Mouse (Mus musculus) intestine, embryonic 14.5 days (tissue): ENCODE measurements around the gene Bbs9. TPM values are rescaled to one million over a fixed set of nuclear protein-coding genes. Genes with fewer than 3 reads are reported as not detected.

Experiments used
- ATAC-seq: fragments of 200-750 bp; cut with Nextera tagmentation; replicated peaks from 2 replicates; pipeline ENCODE4 v1.8.0; 2017; ENCODE audit warnings: low read depth, moderate number of reproducible peaks, moderate TSS enrichment, moderate library complexity; ENCODE audit not compliant: low FRiP score, low TSS enrichment
- DNase-seq: peaks from one replicate; pipeline ENCODE4 v3.0.0-alpha.2; 2018; ENCODE audit warnings: low spot score
- H3K27ac ChIP-seq: fragments of 300-500 bp; sonication (generic); 2 replicates; pipeline ENCODE4 v1.5.1; 2014; ENCODE audit warnings: low read depth, mild to moderate bottlenecking, control low read depth
- H3K27me3 ChIP-seq: fragments of 300-500 bp; sonication (generic); replicated peaks from 2 replicates; pipeline ENCODE4 v1.6.1; 2014; ENCODE audit warnings: low read length, control low read depth; ENCODE audit not compliant: control insufficient read depth, insufficient read depth
- H3K36me3 ChIP-seq: fragments of 300-500 bp; sonication (generic); 2 replicates; pipeline ENCODE4 v1.6.1; 2014; ENCODE audit warnings: low read length, control low read depth; ENCODE audit not compliant: control insufficient read depth, insufficient read depth
- H3K4me1 ChIP-seq: fragments of 300-500 bp; sonication (generic); replicated peaks from 2 replicates; pipeline ENCODE4 v1.6.1; 2014; ENCODE audit warnings: low read length, control low read depth, mixed read lengths; ENCODE audit not compliant: control insufficient read depth, insufficient read depth
- H3K4me2 ChIP-seq: fragments of 300-500 bp; sonication (generic); 2 replicates; pipeline ENCODE4 v1.6.1; 2014; ENCODE audit warnings: low read length
- H3K4me3 ChIP-seq: fragments of 300-500 bp; sonication (generic); 2 replicates; pipeline ENCODE4 v1.5.1; 2014; ENCODE audit warnings: low read depth, low read length, control low read depth, mixed read lengths
- H3K9ac ChIP-seq: fragments of 300-500 bp; sonication (generic); 2 replicates; pipeline ENCODE4 v1.6.1; 2014; ENCODE audit warnings: mild to moderate bottlenecking, low read length
- H3K9me3 ChIP-seq: fragments of 300-500 bp; sonication (generic); 2 replicates; pipeline ENCODE4 v1.6.1; 2016; ENCODE audit warnings: low read length, control low read depth; ENCODE audit not compliant: control insufficient read depth
- WGBS: fragments of 180-500 bp; shearing (Covaris S2); extraction: QIAGEN DNeasy Blood & Tissue Kit; methylation state at CpG from one replicate; pipeline ENCODE4 v1.1.7; 2014; 5-methylcytosine and 5-hydroxymethylcytosine counted together
- polyA plus RNA-seq: library from polyadenylated mRNA; unstranded; fragments of >200 nt; fragmentation: Nextera tagmentation; extraction: Ambion mirVana; gene quantifications from 2 replicates; pipeline ENCODE4 v1.2.1, GENCODE M21; 2014

Bbs9 gene
- polyA plus RNA-seq, 1 experiment from 2014 or later: 14.2 TPM

- H3K4me2 ChIP-seq: no peak overlapping the region
- H3K9me3 ChIP-seq: peaks cover 3% of the 10 kb centered on the region; the same call in 1 of the 2 replicates
- no peak overlapping the region for H3K27ac ChIP-seq
- H3K27me3 ChIP-seq: no peaks in the 10 kb centered on the region
- no peak for ATAC-seq
- no peaks in the 10 kb centered on the region for H3K4me1 ChIP-seq
- no peak overlapping the region for H3K4me3 ChIP-seq
- 90% methylated on average over 6 of the region's 6 CpGs for WGBS
- no peak for DNase-seq
- H3K9ac ChIP-seq: no peak overlapping the region
- no peaks in the 10 kb centered on the region for H3K36me3 ChIP-seq
These were observed 137.8 kb downstream of the Bbs9 start for GRCm38 (mm10) chr9:22613271-22613824.

GRCm38 (mm10) chr9:22619245-22619644 is 143.7 kb downstream of the Bbs9 start:
- peaks cover 3% of the 10 kb centered on the region; the same call in 1 of the 2 replicates for H3K9me3 ChIP-seq
- H3K4me1 ChIP-seq: no peaks in the 10 kb centered on the region
- no peak overlapping the region for H3K4me3 ChIP-seq
- 84% methylated on average over 1 of the region's 1 CpGs for WGBS
- H3K4me2 ChIP-seq: no peak overlapping the region
- no peak overlapping the region for H3K27ac ChIP-seq
- no peaks in the 10 kb centered on the region for H3K27me3 ChIP-seq
- ATAC-seq (no peak), DNase-seq (no peak)
- H3K36me3 ChIP-seq: no peaks in the 10 kb centered on the region
- no peak overlapping the region for H3K9ac ChIP-seq

- H3K36me3 ChIP-seq: no peaks in the 10 kb centered on the region
- H3K9me3 ChIP-seq: no peaks in the 10 kb centered on the region
- H3K4me1 ChIP-seq: no peaks in the 10 kb centered on the region
- no peak overlapping the region for H3K4me2 ChIP-seq
- H3K27me3 ChIP-seq: no peaks in the 10 kb centered on the region
- H3K9ac ChIP-seq: no peak overlapping the region
- DNase-seq (no peak), ATAC-seq (no peak)
- H3K4me3 ChIP-seq: no peak overlapping the region
- H3K27ac ChIP-seq: no peak overlapping the region
- 66% methylated on average over 9 of the region's 9 CpGs for WGBS
These were observed 149.5 kb downstream of the Bbs9 start for GRCm38 (mm10) chr9:22624966-22625365.

GRCm38 (mm10) chr9:22626014-22626413 is 150.5 kb downstream of the Bbs9 start:
- 91% methylated on average over 3 of the region's 3 CpGs for WGBS
- Histone ChIP-seq H3K9ac (no peak overlapping the region), H3K36me3 (no peaks in the 10 kb centered on the region), H3K4me1 (no peaks in the 10 kb centered on the region), H3K27ac (no peak overlapping the region), H3K4me3 (no peak overlapping the region), H3K9me3 (no peaks in the 10 kb centered on the region), H3K4me2 (no peak overlapping the region), H3K27me3 (no peaks in the 10 kb centered on the region)
- DNase-seq (no peak), ATAC-seq (no peak)

- H3K4me1 ChIP-seq: no peaks in the 10 kb centered on the region
These were observed 152.4 kb downstream of the Bbs9 start for GRCm38 (mm10) chr9:22627912-22628311.

DNA sequence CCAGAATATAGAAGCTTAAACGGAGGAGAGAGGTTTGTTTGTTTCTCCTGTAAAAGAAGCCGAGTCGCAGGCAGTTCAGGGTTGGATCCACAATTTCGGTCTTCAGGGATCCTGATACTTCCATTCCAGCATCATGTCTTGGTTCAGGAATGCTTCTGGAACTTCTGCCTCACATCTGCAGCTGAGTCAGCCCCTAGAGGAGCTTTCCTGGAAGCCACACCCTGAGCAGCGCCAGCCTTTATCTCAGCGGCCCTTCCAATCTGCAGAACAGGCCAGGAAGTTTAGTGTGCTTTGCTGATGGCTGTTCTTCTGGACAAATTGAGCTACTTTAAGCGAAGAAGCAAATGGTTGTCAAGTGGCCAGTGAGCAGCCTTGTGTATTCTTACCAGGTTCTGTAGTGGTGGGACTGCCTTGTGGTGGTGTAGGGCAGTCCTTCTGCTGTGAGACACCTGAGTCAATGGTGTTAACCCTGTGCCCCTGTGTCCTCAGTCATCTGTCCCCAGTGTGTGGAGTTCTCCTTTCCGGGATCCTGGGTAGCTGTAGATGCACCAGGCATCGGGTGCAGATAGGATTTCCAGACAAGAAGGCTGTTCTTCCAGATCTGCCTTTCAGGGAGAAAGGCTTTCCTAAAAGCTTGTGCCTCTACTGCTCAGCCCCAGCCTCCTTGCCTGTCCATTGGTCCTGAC is 157.4 kb downstream of the Bbs9 start:
- DNase-seq (no peak), ATAC-seq (no peak)
- 85% methylated on average over 9 of the region's 9 CpGs for WGBS
- Histone ChIP-seq H3K4me1 (no peaks in the 10 kb centered on the region), H3K4me3 (no peak overlapping the region), H3K27me3 (no peaks in the 10 kb centered on the region), H3K36me3 (no peaks in the 10 kb centered on the region), H3K27ac (no peak overlapping the region), H3K9ac (no peak overlapping the region), H3K4me2 (no peak overlapping the region), H3K9me3 (0 out of 2 replicates have a peak, but pooled peaks cover 3% of the 10 kb centered on the region)

More at GRCm38 (mm10) chr9:22627912-22628311, 152.4 kb downstream of the Bbs9 start:
- Histone ChIP-seq H3K4me2 (no peak overlapping the region), H3K4me3 (no peak overlapping the region), H3K9me3 (no peaks in the 10 kb centered on the region), H3K36me3 (no peaks in the 10 kb centered on the region), H3K27ac (no peak overlapping the region), H3K27me3 (no peaks in the 10 kb centered on the region), H3K9ac (no peak overlapping the region)
- ATAC-seq: no peak
- DNase-seq: no peak
- 37% methylated on average over 3 of the region's 3 CpGs for WGBS

DNA sequence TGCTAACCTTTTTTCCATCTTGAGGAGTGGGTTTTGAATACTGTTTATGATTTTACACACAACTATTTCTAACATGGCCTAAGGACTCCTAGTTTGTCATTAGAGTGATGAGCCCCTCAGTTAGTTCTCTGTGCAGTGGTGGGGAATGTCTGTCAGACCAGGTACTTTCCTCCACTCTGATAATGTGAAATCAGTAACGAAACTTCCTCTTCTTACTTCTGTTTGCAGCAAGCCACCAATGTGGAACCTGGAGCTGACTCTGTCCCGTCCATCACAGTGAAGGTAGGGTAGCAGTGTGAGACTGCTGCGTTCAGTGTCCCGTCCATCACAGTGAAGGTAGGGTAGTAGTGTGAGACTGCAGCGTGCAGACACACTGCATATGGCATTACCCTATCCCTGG is 163.0 kb downstream of the Bbs9 start:
- no peak overlapping the region for H3K9ac ChIP-seq
- no peak overlapping the region for H3K4me3 ChIP-seq
- H3K27ac ChIP-seq: no peak overlapping the region
- no peaks in the 10 kb centered on the region for H3K27me3 ChIP-seq
- 93% methylated on average over 5 of the region's 5 CpGs for WGBS
- no peaks in the 10 kb centered on the region for H3K4me1 ChIP-seq
- no peaks in the 10 kb centered on the region for H3K36me3 ChIP-seq
- H3K9me3 ChIP-seq: 0 out of 2 replicates have a peak, but pooled peaks cover 3% of the 10 kb centered on the region
- no peak overlapping the region for H3K4me2 ChIP-seq
- DNase-seq (no peak), ATAC-seq (no peak)

DNA sequence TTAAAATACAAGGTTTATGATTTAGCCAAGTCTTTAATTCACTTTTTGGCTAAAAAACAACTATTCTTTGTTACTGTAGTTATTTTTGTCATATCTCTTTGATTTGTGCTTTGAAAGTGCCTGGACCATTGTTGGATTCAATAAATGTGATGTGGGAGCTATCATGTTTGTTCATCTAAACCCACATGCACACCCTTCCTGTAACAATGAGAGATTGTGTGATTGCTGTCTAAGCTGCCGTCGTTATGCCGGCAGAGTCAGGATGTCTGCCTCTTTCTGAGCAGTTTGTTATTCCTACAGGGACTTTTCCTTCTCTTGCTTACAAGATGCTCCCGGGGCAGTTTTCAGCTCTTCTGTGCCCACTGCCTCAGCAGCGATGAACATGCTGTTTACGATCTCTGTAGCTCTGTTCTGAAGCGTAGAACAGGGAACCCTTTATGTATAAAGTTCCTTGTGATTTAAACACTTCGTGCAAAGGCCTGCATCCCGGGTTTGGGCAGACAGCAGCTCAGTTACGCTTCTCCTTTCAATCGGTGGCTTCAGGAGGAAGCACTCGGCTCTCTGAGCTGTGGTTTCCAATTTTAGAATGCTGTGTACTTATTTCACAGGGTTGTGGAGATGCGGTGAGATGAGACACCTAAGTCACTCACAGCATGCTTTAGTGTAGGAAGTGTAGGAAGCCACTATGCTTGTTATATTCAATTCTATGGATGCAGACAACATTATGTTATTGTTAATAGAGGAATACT is 165.3 kb downstream of the Bbs9 start:
- Histone ChIP-seq H3K4me1 (no peaks in the 10 kb centered on the region), H3K4me2 (no peak overlapping the region), H3K27me3 (no peaks in the 10 kb centered on the region), H3K27ac (no peak overlapping the region), H3K4me3 (no peak overlapping the region), H3K9ac (no peak overlapping the region), H3K36me3 (no peaks in the 10 kb centered on the region), H3K9me3 (no peaks in the 10 kb centered on the region)
- ATAC-seq: no peak
- DNase-seq: no peak
- WGBS: 52% methylated on average over 13 of the region's 13 CpGs
